Mouse (Mus musculus) midbrain, embryonic 10.5 days (tissue): ENCODE data around the gene Lrp10. TPM values are rescaled to one million over a fixed set of nuclear protein-coding genes. Genes with fewer than 3 reads are reported as not detected.

ENCODE experiments used
- DNase-seq: peaks from one replicate; pipeline ENCODE4 v3.0.0-alpha.2; 2017; ENCODE audit warnings: low spot score
- H3K27ac ChIP-seq: fragments of 300-500 bp; sonication (generic); replicated peaks from 2 replicates; pipeline ENCODE4 v1.5.1; 2016; ENCODE audit warnings: mild to moderate bottlenecking
- H3K27me3 ChIP-seq: fragments of 300-500 bp; sonication (generic); 2 replicates; pipeline ENCODE4 v1.6.1; 2016; ENCODE audit warnings: low read depth, mild to moderate bottlenecking; ENCODE audit not compliant: poor library complexity, severe bottlenecking
- H3K36me3 ChIP-seq: fragments of 300-500 bp; sonication (generic); 2 replicates; pipeline ENCODE4 v1.6.1; 2016; ENCODE audit warnings: mild to moderate bottlenecking, moderate library complexity
- H3K4me1 ChIP-seq: fragments of 300-500 bp; sonication (generic); 2 replicates; pipeline ENCODE4 v1.6.1; 2016
- H3K4me3 ChIP-seq: fragments of 300-500 bp; sonication (generic); 2 replicates; pipeline ENCODE4 v1.5.1; 2016; ENCODE audit warnings: mild to moderate bottlenecking, moderate library complexity
- H3K9me3 ChIP-seq: fragments of 300-500 bp; sonication (generic); replicated peaks from 2 replicates; pipeline ENCODE4 v1.6.1; 2016; ENCODE audit warnings: mild to moderate bottlenecking
- WGBS: fragments of 180-500 bp; shearing (Covaris S2); methylation state at CpG from one replicate; pipeline ENCODE4 v1.1.7; 2016; 5-methylcytosine and 5-hydroxymethylcytosine counted together
- polyA plus RNA-seq: library from polyadenylated mRNA; unstranded; fragments of >200 nt; fragmentation: Nextera tagmentation; extraction: Ambion mirVana; gene quantifications from 2 replicates; pipeline ENCODE4 v1.2.1, GENCODE M21; 2016

The Lrp10 gene
- polyA plus RNA-seq, 1 experiment from 2014 or later: 26.0 TPM

- H3K4me3 ChIP-seq: peak overlapping the region; percentile 89
- H3K27ac ChIP-seq: peak overlapping the region; percentile 86
- no peaks in the 10 kb centered on the region for H3K27me3 ChIP-seq
- H3K9me3 ChIP-seq: no peaks in the 10 kb centered on the region
- under 1% methylated on average over 57 of the region's 57 CpGs for WGBS
- H3K36me3 ChIP-seq: peaks cover 27% of the 10 kb centered on the region
- H3K4me1 ChIP-seq: peaks cover 23% of the 10 kb centered on the region
- DNase-seq: peak; percentile 73
Observed at GRCm38 (mm10) chr14:54464293-54465005, 512 bp downstream of the Lrp10 start.

- no peak for DNase-seq
- Histone ChIP-seq H3K4me3 (no peak overlapping the region), H3K9me3 (no peaks in the 10 kb centered on the region), H3K4me1 (peaks cover 21% of the 10 kb centered on the region), H3K27me3 (peaks cover 10% of the 10 kb centered on the region; the same call in 1 of the 2 replicates), H3K36me3 (peaks cover 38% of the 10 kb centered on the region), H3K27ac (no peak overlapping the region)
- WGBS: 91% methylated on average over 2 of the region's 2 CpGs
Observed at GRCm38 (mm10) chr14:54471467-54471866, 7.5 kb downstream of the Lrp10 start.

- peaks cover 22% of the 10 kb centered on the region for H3K27me3 ChIP-seq
- H3K4me3 ChIP-seq: no peak overlapping the region
- H3K36me3 ChIP-seq: peaks cover 31% of the 10 kb centered on the region
- 85% methylated on average over 5 of the region's 5 CpGs for WGBS
- no peaks in the 10 kb centered on the region for H3K9me3 ChIP-seq
- no peak overlapping the region for H3K27ac ChIP-seq
- no peak for DNase-seq
- peaks cover 29% of the 10 kb centered on the region for H3K4me1 ChIP-seq
Observed at GRCm38 (mm10) chr14:54472671-54473070, 8.7 kb downstream of the Lrp10 start.

GRCm38 (mm10) chr14:54474744-54475143, 10.8 kb downstream of the Lrp10 start:
- peaks cover 10% of the 10 kb centered on the region for H3K36me3 ChIP-seq

GRCm38 (mm10) chr14:54475941-54476844, 12.3 kb downstream of the Lrp10 start, which contains the start of gene Rem2:
TSS of gene Rem2 (plus strand) at chr14:54476100.
- WGBS: 2% methylated on average over 23 of the region's 23 CpGs
- DNase-seq: peak; percentile 78
- peaks cover 58% of the 10 kb centered on the region for H3K27me3 ChIP-seq
- peak within 1 kb of the TSS; percentile 91 for H3K27ac ChIP-seq
- no peaks in the 10 kb centered on the region for H3K9me3 ChIP-seq
- H3K4me1 ChIP-seq: peaks cover 63% of the 10 kb centered on the region
- no peaks in the 10 kb centered on the region for H3K36me3 ChIP-seq
- peak within 1 kb of the TSS; percentile 71 for H3K4me3 ChIP-seq

More at GRCm38 (mm10) chr14:54474744-54475143, 10.8 kb downstream of the Lrp10 start:
- H3K4me1 ChIP-seq: peaks cover 48% of the 10 kb centered on the region
- H3K9me3 ChIP-seq: no peaks in the 10 kb centered on the region
- 89% methylated on average over 5 of the region's 5 CpGs for WGBS
- peaks cover 43% of the 10 kb centered on the region for H3K27me3 ChIP-seq
- no peak overlapping the region for H3K27ac ChIP-seq
- no peak overlapping the region for H3K4me3 ChIP-seq
- no peak for DNase-seq

GRCm38 (mm10) chr14:54477172-54477909, 13.4 kb downstream of the Lrp10 start:
- Histone ChIP-seq H3K4me1 (peaks cover 65% of the 10 kb centered on the region), H3K36me3 (no peaks in the 10 kb centered on the region), H3K9me3 (no peaks in the 10 kb centered on the region), H3K27me3 (peaks cover 60% of the 10 kb centered on the region), H3K27ac (peak overlapping the region; percentile 91), H3K4me3 (peak overlapping the region; percentile 71)
- 64% methylated on average over 15 of the region's 15 CpGs for WGBS
- DNase-seq: no peak

- Histone ChIP-seq H3K27ac (peak overlapping the region; percentile 79), H3K4me3 (peak overlapping the region; percentile 53)
Observed at GRCm38 (mm10) chr14:54479451-54479920, 15.5 kb downstream of the Lrp10 start.

GRCm38 (mm10) chr14:54480673-54481072, 16.7 kb downstream of the Lrp10 start:
- H3K27me3 ChIP-seq: peaks cover 52% of the 10 kb centered on the region

More at GRCm38 (mm10) chr14:54479451-54479920, 15.5 kb downstream of the Lrp10 start:
- peak; percentile 85 for DNase-seq
- Histone ChIP-seq H3K4me1 (peaks cover 65% of the 10 kb centered on the region), H3K27me3 (peaks cover 60% of the 10 kb centered on the region), H3K36me3 (no peaks in the 10 kb centered on the region), H3K9me3 (no peaks in the 10 kb centered on the region)
- 1% methylated on average over 40 of the region's 40 CpGs for WGBS

GRCm38 (mm10) chr14:54481402-54481801, 17.5 kb downstream of the Lrp10 start:
- no peaks in the 10 kb centered on the region for H3K36me3 ChIP-seq
- H3K27me3 ChIP-seq: peaks cover 50% of the 10 kb centered on the region
- 0 out of 2 replicates have a peak overlapping the region, but pooled peaks have one; percentile 38 for H3K27ac ChIP-seq
- no peak overlapping the region for H3K4me3 ChIP-seq
- WGBS: 86% methylated on average over 8 of the region's 8 CpGs
- peaks cover 49% of the 10 kb centered on the region for H3K4me1 ChIP-seq
- H3K9me3 ChIP-seq: no peaks in the 10 kb centered on the region
- DNase-seq: no peak

More at GRCm38 (mm10) chr14:54480673-54481072, 16.7 kb downstream of the Lrp10 start:
- Histone ChIP-seq H3K27ac (peak overlapping the region; percentile 38; the same call in 1 of the 2 replicates), H3K36me3 (no peaks in the 10 kb centered on the region), H3K9me3 (no peaks in the 10 kb centered on the region), H3K4me1 (peaks cover 56% of the 10 kb centered on the region), H3K4me3 (no peak overlapping the region)
- no peak for DNase-seq
- 79% methylated on average over 6 of the region's 6 CpGs for whole genome bisulfite sequencing

GRCm38 (mm10) chr14:54482498-54482897, 18.6 kb downstream of the Lrp10 start:
- H3K9me3 ChIP-seq: no peaks in the 10 kb centered on the region
- peaks cover 39% of the 10 kb centered on the region for H3K27me3 ChIP-seq
- peak; percentile 56 for DNase-seq
- 33% methylated on average over 9 of the region's 9 CpGs for WGBS
- H3K4me1 ChIP-seq: peaks cover 38% of the 10 kb centered on the region
- no peak overlapping the region for H3K4me3 ChIP-seq
- no peak overlapping the region for H3K27ac ChIP-seq
- no peaks in the 10 kb centered on the region for H3K36me3 ChIP-seq

GRCm38 (mm10) chr14:54485899-54486298, 22.0 kb downstream of the Lrp10 start:
- Histone ChIP-seq H3K4me3 (no peak overlapping the region), H3K4me1 (peaks cover 5% of the 10 kb centered on the region), H3K27ac (no peak overlapping the region), H3K36me3 (no peaks in the 10 kb centered on the region), H3K27me3 (peaks cover 5% of the 10 kb centered on the region), H3K9me3 (no peaks in the 10 kb centered on the region)
- WGBS: 93% methylated on average over 7 of the region's 7 CpGs
- no peak for DNase-seq

GRCm38 (mm10) chr14:54487732-54488131, 23.8 kb downstream of the Lrp10 start:
- Histone ChIP-seq H3K27ac (no peak overlapping the region), H3K4me1 (no peaks in the 10 kb centered on the region), H3K4me3 (no peak overlapping the region), H3K9me3 (no peaks in the 10 kb centered on the region), H3K36me3 (no peaks in the 10 kb centered on the region), H3K27me3 (no peaks in the 10 kb centered on the region)
- DNase-seq: no peak
- 70% methylated on average over 2 of the region's 2 CpGs for WGBS
